Mouse (Mus musculus) neutrophil, adult 5-6 weeks (primary cell): ENCODE data around the gene Elovl1. TPM values are rescaled to one million over a fixed set of nuclear protein-coding genes. Genes with fewer than 3 reads are reported as not detected.

Source experiments
- ATAC-seq: fragments of 151-379, 151-347 bp; 2 replicates; pipeline ENCODE4 v1.8.0; 2017; ENCODE audit warnings: mild to moderate bottlenecking, moderate TSS enrichment; ENCODE audit not compliant: insufficient number of reproducible peaks, poor library complexity, low FRiP score, severe bottlenecking; ENCODE audit errors: extremely low read depth
- total RNA-seq: library from RNA; stranded (forward); fragments of 200-1000 nt; gene quantifications from 2 replicates; pipeline ENCODE4 v1.2.3, GENCODE M21; 2017

Gene Elovl1
- total RNA-seq, 1 experiment from 2014 or later, result 59.4 TPM

DNA sequence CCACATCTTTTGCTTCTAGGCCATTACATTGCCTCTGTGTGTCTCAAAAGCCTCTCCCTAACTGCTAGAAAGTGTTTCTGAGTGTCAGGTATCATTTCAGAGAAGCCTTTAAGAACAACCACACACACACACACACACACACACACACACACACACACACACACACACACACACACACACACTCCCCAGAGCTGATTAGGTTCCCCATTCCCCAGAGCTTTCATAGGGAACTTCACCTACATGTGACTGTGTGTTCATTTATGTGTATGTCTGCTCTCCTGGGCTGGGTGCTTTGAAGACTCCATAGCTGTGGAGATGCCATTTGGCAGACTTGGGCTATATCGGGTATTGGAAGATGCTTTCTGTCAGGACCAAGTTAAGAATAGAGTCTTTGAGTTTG lies 2.5 kb upstream of the Elovl1 start:
- ATAC-seq, result peak; percentile 33; the same call in 1 of the 2 replicates

DNA sequence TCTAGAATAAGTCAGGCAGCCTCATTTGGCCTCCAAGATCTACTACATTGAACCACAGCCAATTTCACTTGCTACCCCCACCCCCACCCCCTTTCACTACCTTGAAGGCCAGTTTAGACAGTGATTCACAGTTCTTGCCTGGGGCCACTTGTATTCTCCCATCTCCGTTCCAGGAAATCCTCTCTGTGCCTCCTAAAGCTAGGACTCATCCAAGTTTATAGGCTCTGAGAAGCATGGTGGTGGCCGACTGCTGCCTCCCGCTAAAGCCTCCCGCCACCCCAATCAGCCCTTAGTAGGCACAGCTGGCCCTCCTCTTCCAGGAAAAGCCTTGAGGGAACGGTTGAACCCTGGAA lies 502 bp upstream of the Elovl1 start:
- no peak for ATAC-seq

DNA sequence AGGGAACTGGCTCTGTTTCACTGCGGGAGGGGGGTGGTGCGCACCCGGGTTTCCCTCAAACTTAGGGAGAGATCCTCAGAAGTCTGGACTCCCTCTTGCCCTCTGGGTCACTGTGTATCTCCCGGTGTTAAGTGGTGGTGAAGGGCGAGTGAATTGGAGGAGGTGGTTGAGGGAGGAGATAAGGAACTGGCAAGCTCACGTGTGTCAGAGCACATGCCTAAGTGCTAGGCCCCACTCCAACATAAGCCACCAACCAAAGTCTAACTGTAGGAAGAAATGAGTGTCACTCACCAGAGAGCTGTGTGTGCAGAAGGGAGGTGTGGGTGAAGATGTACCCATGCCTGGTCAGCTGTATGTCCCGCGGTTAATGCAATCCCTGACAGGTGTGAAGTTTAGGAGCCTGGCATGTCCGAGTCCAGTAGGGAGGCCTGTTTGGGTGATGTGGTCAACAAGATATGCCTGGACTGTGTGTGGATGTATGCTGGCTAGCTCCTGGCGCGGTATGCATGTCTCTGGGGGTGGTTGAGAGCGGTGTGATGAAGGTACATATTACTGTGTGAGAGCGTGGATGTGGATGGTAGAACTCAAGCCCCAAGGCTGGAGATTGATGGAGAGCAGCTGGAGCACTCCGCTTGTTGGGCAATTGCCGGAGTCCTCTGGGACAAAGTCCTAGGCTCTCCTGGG lies 780 bp downstream of the Elovl1 start:
- ATAC-seq, result no peak

DNA sequence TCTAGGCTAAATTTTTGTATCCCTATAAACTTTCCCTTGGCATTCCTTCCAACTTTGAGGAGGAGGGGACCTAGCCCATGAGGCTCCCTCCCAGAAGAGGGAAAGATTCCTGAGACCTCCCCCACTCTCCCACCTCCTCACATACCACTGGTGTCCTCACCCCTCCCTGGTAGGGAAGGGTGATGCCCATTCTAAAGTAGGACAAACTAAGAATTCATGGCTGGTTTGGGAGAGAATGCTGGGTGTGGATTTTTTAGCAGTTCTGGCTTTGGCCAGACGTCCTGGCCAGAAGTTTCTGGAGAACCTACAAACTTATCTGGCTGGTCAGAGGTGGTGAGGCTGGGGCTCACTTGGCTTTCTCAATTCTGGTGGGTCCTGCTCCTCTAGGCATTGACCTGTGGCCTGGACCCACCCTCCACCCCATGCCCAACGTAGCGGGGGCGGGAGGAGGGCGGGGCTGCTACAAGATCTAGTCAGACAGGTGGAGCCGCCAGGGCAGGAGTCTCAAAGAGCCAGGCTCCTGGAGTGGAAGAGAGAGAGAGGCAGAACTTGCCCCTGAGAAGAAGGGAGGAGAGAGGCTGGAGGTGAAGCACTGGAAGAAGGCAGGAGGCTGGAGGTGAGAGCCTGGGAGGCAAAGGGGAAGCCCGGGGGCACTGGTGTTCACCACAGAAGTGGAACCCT lies 1.5 kb downstream of the Elovl1 start:
- no peak for ATAC-seq

DNA sequence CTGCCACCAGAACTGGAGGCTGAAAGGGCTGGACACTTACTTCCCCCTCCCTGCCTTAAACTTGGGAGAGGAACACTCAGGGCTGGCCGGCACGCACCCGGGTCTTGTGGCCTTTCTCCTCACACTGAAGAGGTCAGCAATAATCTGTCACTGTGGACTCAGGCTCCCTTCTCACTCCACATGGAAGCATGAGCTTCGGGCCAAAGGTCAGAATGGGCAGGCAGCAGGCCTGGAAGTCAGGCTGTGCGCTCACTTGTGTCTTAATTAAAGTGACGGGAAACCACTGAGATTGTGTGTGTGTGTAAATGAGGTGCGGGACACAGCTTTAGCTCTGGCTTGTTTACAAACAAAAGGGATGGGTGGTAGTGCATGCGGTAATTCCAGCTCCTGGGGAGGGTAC lies 4.4 kb downstream of the Elovl1 start:
- ATAC-seq, result no peak

DNA sequence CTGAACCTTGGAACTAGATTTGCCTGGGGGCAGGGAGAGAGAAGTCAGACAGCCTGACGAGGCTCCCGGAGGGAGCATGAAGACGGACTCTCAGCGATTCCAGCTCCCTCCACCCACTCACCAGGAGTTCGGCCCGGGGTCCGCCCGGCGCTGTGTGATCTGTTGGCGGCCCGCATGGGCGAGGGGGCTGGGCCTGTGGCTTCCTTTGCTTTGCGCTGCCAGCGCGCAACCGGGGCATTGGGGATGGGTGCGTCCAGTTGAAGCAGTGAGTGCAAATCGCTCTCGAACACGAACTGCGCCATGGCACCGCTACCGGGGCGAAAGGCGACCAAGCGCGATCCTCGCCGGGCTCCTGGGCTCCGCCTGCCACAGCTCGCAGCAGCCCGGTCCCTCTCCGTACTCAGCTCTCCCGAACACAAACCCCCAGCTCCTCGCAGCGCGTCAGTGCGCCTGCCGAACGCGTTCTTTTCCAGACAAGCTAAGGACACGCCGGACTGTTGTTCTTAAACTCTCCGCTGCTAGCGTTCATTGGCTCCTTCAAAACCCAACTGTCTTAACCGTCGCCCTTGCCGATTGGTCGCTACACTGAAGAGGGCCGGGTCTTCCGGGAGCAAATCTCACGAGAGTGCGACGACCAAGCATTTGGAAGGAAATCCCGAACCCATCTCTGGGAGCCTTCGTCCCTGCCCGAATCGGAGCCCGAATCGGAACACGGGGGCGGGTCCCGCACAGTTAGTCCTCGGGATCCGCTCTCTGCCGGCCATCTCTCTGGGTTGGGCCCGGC lies 9.1 kb downstream of the Elovl1 start, which contains the start of gene Cdc20:
Gene Cdc20 (minus strand): TSS at position 533 of the 784 bp plus-strand sequence.
- ATAC-seq, result peak; percentile 93

DNA sequence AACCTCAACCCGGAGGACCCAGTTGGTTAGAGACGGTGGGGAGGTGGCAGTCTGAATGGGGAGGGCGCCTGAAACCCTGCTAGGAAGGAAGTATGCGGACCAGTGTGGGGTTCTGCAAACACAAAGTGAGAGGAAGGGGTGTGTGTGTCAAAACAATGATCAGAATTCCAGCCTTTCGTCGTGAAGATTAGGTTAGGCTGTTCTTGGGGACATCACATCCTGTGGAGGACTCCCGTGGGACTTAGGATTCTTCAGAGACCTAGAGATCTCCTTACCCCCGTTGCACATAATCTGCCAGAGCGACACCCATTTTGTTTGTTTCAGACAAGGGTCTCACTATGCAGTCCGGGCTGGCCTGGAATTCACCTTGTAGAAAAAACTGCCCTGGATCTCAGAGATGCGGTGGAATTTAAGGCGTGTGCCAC lies 9.9 kb downstream of the Elovl1 start:
- no peak for ATAC-seq

DNA sequence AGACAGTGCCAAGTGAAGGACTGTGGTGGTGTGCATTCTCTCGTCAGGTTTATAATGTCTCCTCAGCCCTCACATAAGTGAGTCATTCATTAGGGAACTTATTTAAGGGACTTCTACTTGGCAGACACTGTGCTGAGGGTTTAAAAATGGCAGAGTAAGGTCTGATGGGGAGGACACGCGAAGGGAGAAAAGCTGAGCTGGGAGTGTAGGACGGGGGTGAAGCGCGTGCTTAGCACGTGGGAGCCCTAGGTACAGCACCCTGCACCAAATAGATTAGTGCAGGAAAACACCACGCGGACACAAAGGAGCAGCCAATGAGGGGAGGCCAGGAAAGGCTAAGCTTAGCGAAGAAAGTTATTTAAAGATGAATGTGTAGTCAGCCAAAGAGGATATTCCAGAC lies 17.2 kb downstream of the Elovl1 start:
- ATAC-seq, result no peak

DNA sequence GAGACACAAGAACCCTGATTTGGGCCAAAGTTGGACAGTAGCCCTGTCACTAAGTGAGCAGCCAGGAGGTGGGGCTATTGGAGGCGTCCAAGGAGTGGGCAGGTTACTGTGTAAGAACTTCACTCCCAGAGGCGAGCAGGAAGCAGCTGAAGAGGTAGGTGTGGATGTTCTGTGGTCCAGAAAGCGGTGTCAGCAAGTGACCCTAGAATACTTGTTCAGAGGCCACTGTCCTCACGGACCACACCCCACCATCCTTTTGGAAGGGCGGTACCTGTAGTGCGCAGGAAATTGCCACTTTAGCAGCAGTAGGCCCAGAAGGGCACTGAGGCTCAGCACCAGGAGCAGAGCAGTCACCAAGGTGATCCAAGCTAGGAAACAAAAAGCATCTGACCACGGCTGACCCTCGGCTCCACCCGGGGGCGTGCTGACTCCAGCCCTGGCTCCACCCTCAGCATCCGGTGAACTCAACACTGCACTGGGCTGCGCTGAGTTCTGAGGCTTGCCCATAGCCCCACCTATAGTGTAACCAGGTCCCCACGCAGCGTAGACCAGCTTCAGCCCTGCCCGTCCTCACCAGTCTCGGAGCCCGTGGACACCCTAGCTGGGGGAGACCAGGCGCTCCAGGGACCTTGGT lies 18.0 kb downstream of the Elovl1 start:
- no peak for ATAC-seq

DNA sequence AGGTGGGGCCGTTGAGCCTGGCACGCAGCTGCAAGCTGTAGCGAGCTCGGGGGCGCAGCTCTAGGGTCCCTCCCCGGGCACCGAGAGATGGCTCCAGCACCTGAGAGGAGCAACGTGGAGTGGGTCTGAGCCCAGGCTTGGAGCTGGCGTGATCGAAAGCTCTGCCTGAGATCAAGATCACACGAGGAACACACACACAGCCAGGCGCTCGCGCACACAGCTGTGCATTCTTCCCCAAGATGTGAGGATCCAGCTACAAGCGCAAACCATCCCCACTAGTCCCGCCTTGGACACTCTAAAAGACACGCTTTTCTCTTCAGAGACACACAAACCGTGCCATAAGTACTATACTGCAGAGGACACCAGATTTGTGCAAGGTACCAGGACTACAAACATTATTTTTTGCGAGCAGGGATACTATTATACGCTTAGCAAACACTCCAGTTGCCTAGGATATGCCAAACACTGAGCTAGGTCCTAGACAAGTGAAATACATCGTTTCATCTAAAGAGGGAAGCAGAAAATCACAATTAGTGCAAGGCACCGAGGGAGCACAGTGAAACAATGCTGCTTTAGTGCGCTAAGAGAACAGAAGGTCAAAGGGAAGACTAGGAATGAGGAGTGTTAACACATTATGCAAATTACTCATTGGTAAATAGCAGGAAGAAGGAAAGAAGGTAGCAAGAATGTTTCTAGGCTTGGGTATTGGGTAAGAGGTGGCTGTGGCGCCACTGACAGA lies 18.7 kb downstream of the Elovl1 start:
- no peak for ATAC-seq

DNA sequence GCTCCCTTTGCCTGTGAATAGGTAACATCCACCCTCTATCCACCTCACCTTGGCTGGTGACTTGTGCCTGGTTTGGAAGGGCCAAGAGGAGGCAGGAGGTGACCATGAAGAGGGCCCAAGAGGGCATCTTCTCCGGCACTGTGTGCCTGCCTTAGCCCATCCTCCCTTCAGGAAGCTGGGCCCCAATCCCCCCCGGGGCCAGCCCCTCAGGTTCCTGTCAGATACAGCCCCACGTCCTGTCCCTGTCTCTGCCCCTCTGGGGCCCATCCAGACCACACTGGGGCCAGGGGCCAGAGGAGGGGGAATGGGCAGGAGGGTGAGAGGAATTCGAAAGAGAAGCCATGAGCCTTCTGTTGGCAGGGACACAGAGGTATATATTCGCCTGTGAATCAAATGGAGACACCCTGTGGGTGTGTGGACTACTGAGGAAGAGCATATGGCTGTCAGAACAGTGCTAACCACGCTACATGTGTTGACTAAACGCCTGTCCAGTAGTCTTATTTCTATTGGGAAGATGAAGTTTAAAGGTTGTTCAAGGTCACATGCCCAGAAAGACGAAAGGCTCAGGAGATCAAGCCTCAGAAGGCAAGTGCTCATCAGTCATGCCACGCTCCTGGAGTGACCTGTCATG lies 29.6 kb downstream of the Elovl1 start, which contains the start of gene Mpl:
Gene Mpl (minus strand): TSS at position 169 of the 631 bp plus-strand sequence.
- no peak for ATAC-seq

DNA sequence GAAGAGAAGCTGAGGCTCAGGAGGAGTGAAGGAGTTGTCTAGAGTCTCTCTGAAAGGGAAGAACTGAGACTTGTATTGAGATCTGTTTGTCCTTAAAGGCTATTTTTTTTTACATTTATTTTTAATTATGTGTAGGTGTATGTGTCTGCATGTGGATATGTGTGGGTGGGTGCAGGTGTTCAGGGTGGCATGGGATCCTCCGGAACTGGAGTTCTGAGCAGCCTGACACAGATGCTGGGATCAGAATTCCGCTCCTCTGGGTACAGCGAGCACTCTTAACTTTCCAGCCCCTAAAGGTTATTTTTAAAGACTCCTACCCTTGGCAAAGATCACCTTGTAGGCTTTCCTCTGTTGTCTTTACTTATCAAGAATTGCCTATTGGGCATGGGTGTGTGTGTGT lies 37.1 kb downstream of the Elovl1 start:
- no peak for ATAC-seq

DNA sequence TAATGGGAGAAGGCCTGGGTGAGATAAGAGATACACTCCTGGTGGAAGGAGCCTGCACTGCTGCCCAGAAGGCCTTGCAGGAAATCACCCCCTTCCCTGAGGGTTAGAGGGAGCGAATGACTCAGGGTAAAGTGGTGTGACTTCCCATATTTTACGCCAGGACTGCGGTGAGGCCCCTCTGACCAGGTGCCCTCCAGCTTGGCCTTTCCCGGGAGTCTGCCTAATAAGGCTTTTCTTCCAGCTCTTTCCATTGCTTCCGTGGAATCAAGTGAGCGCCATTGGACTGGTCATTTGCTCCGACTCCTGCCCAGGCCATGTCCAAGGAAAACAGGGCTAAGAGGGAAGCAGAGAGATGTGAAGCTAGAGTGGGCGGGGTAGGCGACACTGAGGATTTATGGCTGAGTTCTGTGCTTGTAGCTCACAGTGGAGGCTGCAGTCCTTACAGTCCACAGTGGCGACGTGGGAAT lies 37.8 kb downstream of the Elovl1 start:
- ATAC-seq, result no peak

DNA sequence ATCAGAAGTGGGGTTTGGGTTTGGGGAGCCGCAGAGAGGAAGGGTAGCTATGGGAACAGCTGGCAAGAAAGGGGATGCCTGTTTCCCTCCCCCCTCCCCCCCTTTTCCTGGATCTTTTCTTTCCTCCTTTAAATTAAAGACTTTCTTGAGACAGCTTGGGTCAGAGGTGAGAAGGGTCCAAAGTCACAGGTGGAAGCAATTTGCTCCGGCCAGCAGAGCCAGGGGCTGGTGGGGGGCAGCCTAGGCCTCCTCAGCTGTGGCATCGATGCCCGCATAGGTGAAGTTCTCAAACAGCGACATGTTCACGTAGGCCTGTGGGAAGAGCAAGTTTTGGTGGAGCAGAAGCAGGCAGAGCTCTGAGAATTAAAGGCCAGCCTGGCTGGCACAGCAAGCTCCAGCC lies 43.4 kb downstream of the Elovl1 start:
- ATAC-seq, result no peak

DNA sequence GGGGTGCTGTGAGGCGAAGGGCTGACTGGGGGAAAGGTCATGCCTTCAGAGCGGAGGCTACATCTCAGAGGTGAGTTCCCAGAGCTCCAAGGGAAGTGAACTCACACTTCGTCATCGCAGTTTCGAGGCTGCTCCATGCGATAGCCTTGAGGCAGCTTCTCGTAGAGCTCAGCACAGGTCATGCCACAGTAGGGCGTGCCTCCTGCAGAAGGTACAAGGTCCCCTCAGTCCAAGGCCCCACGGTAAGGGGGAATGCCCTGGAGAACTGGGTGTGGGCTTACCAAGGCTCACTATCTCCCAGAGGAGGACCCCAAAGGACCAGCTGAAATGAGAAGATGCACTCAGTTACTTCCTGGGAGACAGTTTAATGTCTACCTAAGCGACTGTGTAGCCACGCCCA lies 44.8 kb downstream of the Elovl1 start:
- no peak for ATAC-seq

DNA sequence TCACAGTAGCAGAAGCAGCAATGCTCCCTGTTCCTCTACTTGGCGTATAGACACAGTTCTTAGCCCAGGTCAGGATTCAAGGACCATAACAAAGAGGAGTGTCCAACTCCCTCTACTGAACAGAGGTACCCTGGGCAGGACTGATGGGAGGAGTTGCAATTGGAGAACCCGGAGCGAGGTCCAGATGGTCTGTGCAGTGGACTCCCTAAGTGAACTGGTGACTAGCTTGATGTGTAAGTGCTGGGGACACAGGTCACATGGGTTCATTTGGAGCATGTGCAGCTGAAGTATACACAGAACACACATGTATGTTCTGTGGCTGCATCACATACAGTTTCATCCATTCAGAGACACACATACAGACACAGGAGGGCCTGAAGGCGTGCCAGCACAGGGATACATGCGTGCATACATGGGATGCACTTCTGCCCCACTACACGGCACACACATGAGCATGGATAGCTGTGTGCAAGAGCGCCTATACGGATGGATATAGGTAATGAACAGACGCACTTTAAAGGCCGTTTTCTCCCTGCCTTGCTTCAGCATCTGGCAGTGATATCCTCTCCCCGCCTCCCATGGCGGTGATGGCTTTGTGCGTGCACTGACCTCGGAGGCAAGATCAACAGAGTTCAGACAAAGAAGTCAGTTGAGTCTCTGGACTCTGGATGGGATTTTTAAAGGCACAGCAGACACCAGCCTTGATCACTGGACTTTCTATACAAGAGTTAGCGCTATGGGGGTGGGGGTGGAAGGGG lies 49.1 kb downstream of the Elovl1 start:
- ATAC-seq, result no peak
